Mouse (Mus musculus): Measurements from ENCODE around the gene Gm5617. TPM values are rescaled to one million over a fixed set of nuclear protein-coding genes. Genes with fewer than 3 reads are reported as not detected.
A peak's percentile ranks its signal among the peaks of the same experiment; 100 is the strongest.
"Not testable (repeated sequence)": the region's sequence is repeated elsewhere in the genome, so short reads cannot be mapped to it uniquely, and the experiment has no call there.

The Gm5617 gene
- polyA plus RNA-seq, 2 experiments, result 10.5 to 19.3 TPM

DNA sequence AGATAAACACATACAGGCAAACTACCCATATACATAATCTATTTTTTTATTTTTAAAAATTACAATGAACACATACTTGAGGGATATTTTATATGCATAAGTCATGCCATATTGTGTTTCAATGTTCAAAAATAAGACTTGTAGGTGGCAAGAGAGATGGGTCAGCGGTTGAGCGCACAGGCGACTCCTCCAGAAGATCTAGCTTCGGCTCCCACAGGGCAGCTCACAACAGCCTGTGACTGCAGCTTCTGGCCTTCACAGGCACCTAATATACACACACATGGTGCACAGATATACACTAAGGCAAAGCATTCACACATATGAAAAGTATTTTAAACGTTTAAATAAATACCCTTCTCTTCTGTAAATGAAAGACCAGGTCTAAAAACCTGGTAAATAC lies 35.9 kb upstream of the Gm5617 start:
- H3K27ac ChIP-seq, result no peak overlapping the region
- 76% methylated on average over 5 of the region's 5 CpGs for WGBS (ENCODE audit: insufficient replicate concordance)
- no peak overlapping the region for H3K4me2 ChIP-seq (ENCODE audit: low read depth)
- H3K36me3 ChIP-seq (replicated peaks; ENCODE audit: control insufficient read depth, insufficient read depth, low read depth), result no peaks in the 10 kb centered on the region
- DNase-seq (ENCODE audit: low read depth in 3 of 3, low spot score in 3 of 3) (no peak), ATAC-seq (ENCODE audit: insufficient read depth) (no peak)
- H3K9ac ChIP-seq (replicated peaks), result no peak overlapping the region
- no peaks in the 10 kb centered on the region for H3K9me3 ChIP-seq (ENCODE audit: control insufficient read depth, low read length)
- H3K4me3 ChIP-seq (ENCODE audit: insufficient read depth in 1 of 2, low read depth in 2 of 2, low read length in 2 of 2), result no peak overlapping the region
- H3K4me1 ChIP-seq (replicated peaks; ENCODE audit: control insufficient read depth in 2 of 2, insufficient read depth in 2 of 2, low read length in 1 of 2), result no peaks in the 10 kb centered on the region
- H3K27me3 ChIP-seq (ENCODE audit: control insufficient read depth, insufficient read depth, low read length), result no peaks in the 10 kb centered on the region
- no peak for TF ChIP-seq EP300 (IDR thresholded peaks at IDR 0.05; ENCODE audit: low read depth)
- TF ChIP-seq CTCF (IDR thresholded peaks at IDR 0.05; ENCODE audit: low read depth), result no peak

DNA sequence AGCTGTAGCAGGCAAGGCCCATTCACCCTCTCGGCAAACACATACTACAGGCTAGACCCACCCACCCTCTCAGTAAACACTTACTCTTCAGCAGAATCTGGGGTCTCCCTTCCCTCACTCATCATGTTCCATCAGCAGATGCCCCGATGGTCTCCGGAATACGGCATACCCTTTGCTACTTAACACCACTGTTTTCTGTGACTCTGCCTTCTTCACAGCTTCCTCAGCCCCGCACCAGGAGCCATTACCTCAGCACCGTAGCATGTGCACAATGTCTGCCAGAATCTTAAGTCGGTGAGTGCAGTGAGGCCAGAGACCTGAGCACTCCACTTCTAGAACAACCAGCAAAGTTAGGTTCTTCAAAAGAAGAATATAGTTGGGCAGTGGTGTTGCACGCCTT lies 34.5 kb upstream of the Gm5617 start:
- Histone ChIP-seq H3K27me3 (ENCODE audit: control insufficient read depth, insufficient read depth, low read length) (no peaks in the 10 kb centered on the region), H3K36me3 (replicated peaks; ENCODE audit: control insufficient read depth, insufficient read depth, low read depth) (no peaks in the 10 kb centered on the region), H3K4me3 (ENCODE audit: insufficient read depth in 1 of 2, low read depth in 2 of 2, low read length in 2 of 2) (no peak overlapping the region), H3K4me1 (replicated peaks; ENCODE audit: control insufficient read depth in 2 of 2, insufficient read depth in 2 of 2, low read length in 1 of 2) (no peaks in the 10 kb centered on the region), H3K27ac (no peak overlapping the region), H3K4me2 (ENCODE audit: low read depth) (no peak overlapping the region), H3K9me3 (ENCODE audit: control insufficient read depth, low read length) (peaks cover 2% of the 10 kb centered on the region; the same call in 1 of the 2 replicates), H3K9ac (replicated peaks) (no peak overlapping the region)
- 80% methylated on average over 8 of the region's 8 CpGs for WGBS (ENCODE audit: insufficient replicate concordance)
- no peak for ATAC-seq (ENCODE audit: insufficient read depth)
- TF ChIP-seq EP300 (IDR thresholded peaks at IDR 0.05; ENCODE audit: low read depth), result no peak
- no peak for TF ChIP-seq CTCF (IDR thresholded peaks at IDR 0.05; ENCODE audit: low read depth)
- no peak for DNase-seq (ENCODE audit: low read depth in 3 of 3, low spot score in 3 of 3)

DNA sequence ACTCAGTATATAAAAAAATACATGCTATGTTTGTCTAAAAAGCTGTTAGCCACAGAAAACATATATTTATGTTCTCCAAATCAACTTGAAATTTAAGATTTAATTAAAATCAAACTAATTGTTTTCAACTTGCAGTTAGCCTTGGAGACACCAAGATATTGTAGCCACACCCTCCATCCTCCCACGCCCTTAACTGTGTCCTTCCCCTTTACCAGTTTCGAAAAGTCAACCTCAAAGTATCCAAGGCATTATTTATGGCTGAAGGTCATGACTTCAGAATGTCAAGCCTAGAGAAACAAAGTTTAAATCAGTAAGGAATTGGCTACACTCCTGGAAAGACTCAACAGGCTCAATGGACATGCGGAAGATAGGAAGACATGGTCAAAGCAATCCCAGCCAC lies 33.7 kb upstream of the Gm5617 start:
- 72% methylated on average over 3 of the region's 3 CpGs for WGBS (ENCODE audit: insufficient replicate concordance)
- Histone ChIP-seq H3K9ac (replicated peaks) (no peak overlapping the region), H3K4me1 (replicated peaks; ENCODE audit: control insufficient read depth in 2 of 2, insufficient read depth in 2 of 2, low read length in 1 of 2) (no peaks in the 10 kb centered on the region), H3K9me3 (ENCODE audit: control insufficient read depth, low read length) (peaks cover 2% of the 10 kb centered on the region; the same call in 1 of the 2 replicates), H3K36me3 (replicated peaks; ENCODE audit: control insufficient read depth, insufficient read depth, low read depth) (no peaks in the 10 kb centered on the region), H3K27me3 (ENCODE audit: control insufficient read depth, insufficient read depth, low read length) (no peaks in the 10 kb centered on the region), H3K4me3 (ENCODE audit: insufficient read depth in 1 of 2, low read depth in 2 of 2, low read length in 2 of 2) (no peak overlapping the region), H3K27ac (no peak overlapping the region), H3K4me2 (ENCODE audit: low read depth) (no peak overlapping the region)
- ATAC-seq (ENCODE audit: insufficient read depth) (no peak), DNase-seq (ENCODE audit: low read depth in 3 of 3, low spot score in 3 of 3) (no peak)
- TF ChIP-seq CTCF (IDR thresholded peaks at IDR 0.05; ENCODE audit: low read depth) (no peak), EP300 (IDR thresholded peaks at IDR 0.05; ENCODE audit: low read depth) (no peak)

DNA sequence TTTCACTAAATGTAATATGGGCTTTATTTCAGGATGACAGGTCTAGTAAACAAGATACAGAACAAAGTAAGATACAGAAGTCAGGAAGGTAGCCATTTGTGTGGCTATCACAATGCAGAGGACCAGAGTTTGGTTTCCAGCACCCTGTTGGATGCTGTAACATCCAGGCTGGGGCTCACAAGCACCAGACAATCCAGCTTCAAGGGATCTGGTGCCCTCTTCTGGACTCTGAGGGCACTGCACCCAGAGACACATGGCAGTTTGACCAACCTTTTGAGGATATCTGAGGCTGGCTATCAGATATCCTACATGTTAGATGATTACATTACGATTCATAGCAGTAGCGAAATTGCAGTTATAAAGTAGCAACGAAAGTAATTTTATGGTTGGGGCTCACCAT lies 29.6 kb upstream of the Gm5617 start:
- DNase-seq (ENCODE audit: low read depth in 3 of 3, low spot score in 3 of 3), result no peak
- 75% methylated on average over 3 of the region's 3 CpGs for WGBS (ENCODE audit: insufficient replicate concordance)

DNA sequence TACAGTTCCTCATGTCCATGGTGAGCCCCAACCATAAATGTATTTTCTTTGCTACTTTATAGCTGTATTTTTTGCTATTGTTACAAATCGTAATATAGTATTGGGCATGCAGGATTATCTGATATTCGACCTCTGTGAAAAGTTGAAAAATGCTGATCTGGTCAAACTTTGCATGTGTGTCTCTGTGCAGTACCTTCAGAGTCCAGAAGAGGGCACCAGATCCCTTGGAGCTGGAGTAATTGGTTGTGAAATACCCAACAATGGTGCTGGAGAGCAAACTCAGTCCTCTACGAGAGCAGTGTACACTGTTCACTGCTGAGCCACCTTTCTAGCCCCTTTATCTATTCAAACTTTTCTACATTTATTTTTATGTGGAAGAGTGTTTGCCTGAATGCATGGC lies 28.4 kb upstream of the Gm5617 start:
- H3K27ac ChIP-seq, result no peak overlapping the region
- peaks cover 2% of the 10 kb centered on the region; the same call in 1 of the 2 replicates for H3K9me3 ChIP-seq (ENCODE audit: control insufficient read depth, low read length)
- no peak overlapping the region for H3K4me2 ChIP-seq (ENCODE audit: low read depth)
- H3K9ac ChIP-seq (replicated peaks), result no peak overlapping the region
- TF ChIP-seq EP300 (IDR thresholded peaks at IDR 0.05; ENCODE audit: low read depth) (no peak), CTCF (IDR thresholded peaks at IDR 0.05; ENCODE audit: low read depth) (peak; percentile 92)
- no peak overlapping the region for H3K4me3 ChIP-seq (ENCODE audit: insufficient read depth in 1 of 2, low read depth in 2 of 2, low read length in 2 of 2)
- peaks cover 12% of the 10 kb centered on the region for H3K36me3 ChIP-seq (replicated peaks; ENCODE audit: control insufficient read depth, insufficient read depth, low read depth)
- H3K4me1 ChIP-seq (replicated peaks; ENCODE audit: control insufficient read depth in 2 of 2, insufficient read depth in 2 of 2, low read length in 1 of 2), result no peaks in the 10 kb centered on the region
- 37% methylated on average over 3 of the region's 3 CpGs for WGBS (ENCODE audit: insufficient replicate concordance)
- ATAC-seq (ENCODE audit: insufficient read depth) (no peak), DNase-seq (ENCODE audit: low read depth in 3 of 3, low spot score in 3 of 3) (peak in 1 of 3 experiments; percentile 41)
- no peaks in the 10 kb centered on the region for H3K27me3 ChIP-seq (ENCODE audit: control insufficient read depth, insufficient read depth, low read length)

More for the DNA sequence above, 29.6 kb upstream of the Gm5617 start:
- Histone ChIP-seq H3K36me3 (replicated peaks; ENCODE audit: control insufficient read depth, insufficient read depth, low read depth) (peaks cover 5% of the 10 kb centered on the region; the same call in 1 of the 2 replicates), H3K4me2 (ENCODE audit: low read depth) (no peak overlapping the region), H3K9me3 (ENCODE audit: control insufficient read depth, low read length) (peaks cover 2% of the 10 kb centered on the region; the same call in 1 of the 2 replicates), H3K9ac (replicated peaks) (no peak overlapping the region), H3K27me3 (ENCODE audit: control insufficient read depth, insufficient read depth, low read length) (no peaks in the 10 kb centered on the region), H3K27ac (no peak overlapping the region), H3K4me1 (replicated peaks; ENCODE audit: control insufficient read depth in 2 of 2, insufficient read depth in 2 of 2, low read length in 1 of 2) (no peaks in the 10 kb centered on the region), H3K4me3 (ENCODE audit: insufficient read depth in 1 of 2, low read depth in 2 of 2, low read length in 2 of 2) (no peak overlapping the region)
- no peak for ATAC-seq (ENCODE audit: insufficient read depth)
- TF ChIP-seq CTCF (IDR thresholded peaks at IDR 0.05; ENCODE audit: low read depth), result peak; percentile 85
- TF ChIP-seq EP300 (IDR thresholded peaks at IDR 0.05; ENCODE audit: low read depth), result no peak

DNA sequence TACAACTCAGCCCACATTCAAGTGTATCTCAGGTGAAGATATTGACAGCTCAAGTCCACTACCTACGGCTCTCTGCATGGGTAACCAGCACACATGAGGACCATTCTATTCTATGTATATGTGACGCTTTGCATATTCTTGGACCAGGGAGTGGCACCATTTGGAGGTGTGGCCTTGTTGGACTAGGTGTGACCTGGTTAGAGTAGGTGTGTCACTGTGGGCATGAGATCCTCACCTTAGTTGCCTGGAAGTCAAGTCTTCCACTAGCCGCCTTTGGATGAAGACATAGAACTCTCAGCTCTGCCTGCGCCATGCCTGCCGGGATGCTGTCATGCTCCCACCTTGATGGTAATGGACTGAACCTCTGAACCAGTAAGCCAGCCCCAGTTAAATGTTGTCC lies 27.8 kb upstream of the Gm5617 start:
- H3K4me1 ChIP-seq (replicated peaks; ENCODE audit: control insufficient read depth in 2 of 2, insufficient read depth in 2 of 2, low read length in 1 of 2); DNase-seq (ENCODE audit: low read depth in 3 of 3, low spot score in 3 of 3); H3K4me2 ChIP-seq (ENCODE audit: low read depth); H3K27me3 ChIP-seq (ENCODE audit: control insufficient read depth, insufficient read depth, low read length); H3K27ac ChIP-seq; ATAC-seq (ENCODE audit: insufficient read depth); H3K9ac ChIP-seq (replicated peaks); H3K4me3 ChIP-seq (ENCODE audit: insufficient read depth in 1 of 2, low read depth in 2 of 2, low read length in 2 of 2); H3K9me3 ChIP-seq (ENCODE audit: control insufficient read depth, low read length): not testable (repeated sequence)
- peaks cover 12% of the 10 kb centered on the region for H3K36me3 ChIP-seq (replicated peaks; ENCODE audit: control insufficient read depth, insufficient read depth, low read depth)
- WGBS (ENCODE audit: insufficient replicate concordance), result 93% methylated on average over 5 of the region's 5 CpGs

Data from liver, embryonic 14.5 days (tissue).